Comparison of ENCODE assay signal across 8 mouse cellular contexts in genomic region chr17:36257241-36257947, GRCm38 (mm10). TPM values are rescaled to one million over a fixed set of nuclear protein-coding genes. Genes with fewer than 3 reads are reported as not detected.
DNase-seq lines count a peak whose midpoint lies in the region; ATAC-seq and TF ChIP-seq lines count a peak whose summit lies in the region.

No protein-coding gene starts in this region.

- peaks cover 15% of the 10 kb centered on the region for H3K36me3 ChIP-seq in ES-E14 (ENCODE audit: control insufficient read depth, insufficient read depth, low read length, poor library complexity, severe bottlenecking)
- H3K36me3 ChIP-seq in forebrain, postnatal 0 days (ENCODE audit: insufficient read depth) = peaks cover 36% of the 10 kb centered on the region

- no peak for DNase-seq in ES-E14 (ENCODE audit: low read depth, low spot score)
- peak; percentile 89 to 92 for DNase-seq in cerebellum, adult 2 months
- peak; percentile 90 for DNase-seq in forebrain, postnatal 0 days
- DNase-seq in heart, postnatal 36 days = peak; percentile 78 to 84
- peak; percentile 78 to 81 for DNase-seq in layer of hippocampus, adult 2 months (ENCODE audit: low spot score in 2 of 2)
- peak; percentile 88 for DNase-seq in lung, adult 2 months
- DNase-seq in testis, postnatal 14 days (ENCODE audit: low spot score) = peak; percentile 74

- peak overlapping the region; percentile 92 to 97 for H3K4me3 ChIP-seq in ES-E14 (ENCODE audit: insufficient read depth in 1 of 2, low read depth in 1 of 2, low read length in 2 of 2, poor library complexity in 1 of 2, severe bottlenecking in 1 of 2)
- H3K4me3 ChIP-seq in cerebellum, adult 2 months (replicated peaks; ENCODE audit: insufficient read depth, low read depth, low read length) = peak overlapping the region; percentile 71
- peak overlapping the region; percentile 64 for H3K4me3 ChIP-seq in forebrain, postnatal 0 days (ENCODE audit: low read depth, low read length)
- peak overlapping the region; percentile 96 for H3K4me3 ChIP-seq in layer of hippocampus, adult 2 months
- peak overlapping the region; percentile 85 for H3K4me3 ChIP-seq in lung, adult 2 months (replicated peaks; ENCODE audit: extremely low read depth, low read depth, low read length)

- no peaks in the 10 kb centered on the region for H3K9me3 ChIP-seq in ES-E14 (ENCODE audit: control insufficient read depth, insufficient read depth, low read depth, low read length)
- H3K9me3 ChIP-seq in forebrain, postnatal 0 days (ENCODE audit: low read length) = no peaks in the 10 kb centered on the region

- no peaks in the 10 kb centered on the region for H3K27me3 ChIP-seq in cerebellum, adult 2 months (ENCODE audit: control insufficient read depth, insufficient read depth, low read length)
- H3K27me3 ChIP-seq in forebrain, postnatal 0 days (ENCODE audit: insufficient read depth, low read length) = no peaks in the 10 kb centered on the region; the same call in 1 of the 2 replicates

- intact Hi-C loops in heart, postnatal 36 days (cut with DNase I) = loop anchor here (10.0 kb wide), 1 partner anchor 583 kb away; the partner anchor contains the start of gene Gtf2h4

- peak; percentile 47 for TF ChIP-seq POLR2A in cerebellum, adult 2 months (IDR thresholded peaks at IDR 0.05; ENCODE audit: borderline replicate concordance, insufficient read depth, low read length)
- TF ChIP-seq POLR2A in lung, adult 2 months (IDR thresholded peaks at IDR 0.05; ENCODE audit: borderline replicate concordance, extremely low read depth, low read depth, low read length) = peak; percentile 77; the same call in 1 of the 2 replicates

- WGBS in cerebellum, adult 2 months = under 1% methylated on average over 37 of the region's 37 CpGs
- WGBS in forebrain, postnatal 0 days = 1% methylated on average over 37 of the region's 37 CpGs
- under 1% methylated on average over 37 of the region's 37 CpGs for WGBS in lung, adult 2 months

- peak; percentile 99 for ATAC-seq in forebrain, postnatal 0 days
- ATAC-seq in neutrophil, adult 5-6 weeks (ENCODE audit: extremely low read depth, insufficient number of reproducible peaks, low FRiP score, poor library complexity, severe bottlenecking) = peak; percentile 74

- peak overlapping the region; percentile 54 for H3K4me2 ChIP-seq in forebrain, postnatal 0 days (ENCODE audit: low read depth)

- H3K4me1 ChIP-seq in ES-E14 (ENCODE audit: control insufficient read depth in 2 of 2, insufficient read depth in 2 of 2, low read length in 2 of 2, poor library complexity in 1 of 2) = peaks cover 0 to 2% of the 10 kb centered on the region in 2 experiments; a peak in 2 of 4 replicates
- 0 out of 2 replicates have a peak, but pooled peaks cover 3% of the 10 kb centered on the region for H3K4me1 ChIP-seq in cerebellum, adult 2 months (ENCODE audit: control insufficient read depth, insufficient read depth, low read length)
- peaks cover 7% of the 10 kb centered on the region; the same call in 1 of the 2 replicates for H3K4me1 ChIP-seq in forebrain, postnatal 0 days (ENCODE audit: insufficient read depth)
- no peaks in the 10 kb centered on the region; the same call in 1 of the 2 replicates for H3K4me1 ChIP-seq in lung, adult 2 months (ENCODE audit: control insufficient read depth, insufficient read depth, low read length)

- in situ Hi-C loops in ES-E14 (cut with MboI; ENCODE audit: low sequenced_read_pairs in 2 of 2, unreplicated experiment in 2 of 2) = no loop called here

- TF ChIP-seq CTCF in cerebellum, adult 2 months (IDR thresholded peaks at IDR 0.05; ENCODE audit: borderline replicate concordance, insufficient read depth, low read depth, low read length) = peak; percentile 74
- peak; percentile 80 for TF ChIP-seq CTCF in forebrain, postnatal 0 days (IDR thresholded peaks at IDR 0.05; ENCODE audit: low read depth)
- peak; percentile 81 for TF ChIP-seq CTCF in layer of hippocampus, adult 2 months (conservative IDR thresholded peaks at IDR 0.05)
- TF ChIP-seq CTCF in lung, adult 2 months (IDR thresholded peaks at IDR 0.05; ENCODE audit: insufficient read depth, low read length) = peak; percentile 59

- peak overlapping the region; percentile 15; the same call in 1 of the 2 replicates for H3K27ac ChIP-seq in ES-E14 (ENCODE audit: insufficient read depth, low read depth, low read length, poor library complexity, severe bottlenecking)
- H3K27ac ChIP-seq in cerebellum, adult 2 months (ENCODE audit: insufficient read depth, low read length) = peak overlapping the region; percentile 82
- H3K27ac ChIP-seq in forebrain, postnatal 0 days (ENCODE audit: low read depth, low read length) = peak overlapping the region; percentile 94
- peak overlapping the region; percentile 94 for H3K27ac ChIP-seq in layer of hippocampus, adult 2 months

- peak overlapping the region; percentile 89 for H3K9ac ChIP-seq in ES-E14 (ENCODE audit: insufficient read depth, low read depth, low read length, poor library complexity, severe bottlenecking)
- peak overlapping the region; percentile 91 for H3K9ac ChIP-seq in forebrain, postnatal 0 days

TF ChIP-seq in ES-E14, 5 proteins besides CTCF, POLR2A, EP300 and RAD21:
- no peak for TF ChIP-seq CHD2 (IDR thresholded peaks at IDR 0.05; ENCODE audit: low read depth, low read length)
- TF ChIP-seq ZNF384 (IDR thresholded peaks at IDR 0.05; ENCODE audit: low read depth, low read length) = peak; percentile 64
- TF ChIP-seq ZC3H11A (IDR thresholded peaks at IDR 0.05; ENCODE audit: borderline replicate concordance, low read depth, low read length) = no peak
- peak; percentile 82 for TF ChIP-seq HCFC1 (IDR thresholded peaks at IDR 0.05; ENCODE audit: borderline replicate concordance, insufficient read depth, low read length)
- TF ChIP-seq MAFK (IDR thresholded peaks at IDR 0.05; ENCODE audit: insufficient read depth, low read depth, low read length) = no peak

RNA-seq across cellular contexts. Expression of gene Rpp21, which starts 0.5 kb away (rescaled TPM):
- 45.2 and 47.7 TPM in 2 replicates for total RNA-seq in ES-E14 (2012; rRNA removed)
- 71.2 and 71.8 TPM in 2 replicates for polyA plus RNA-seq in cerebellum, adult 2 months (2012; rRNA removed)
- total RNA-seq in forebrain, postnatal 0 days (2014; rRNA removed) = 39.2 and 58.2 TPM in 2 replicates
- 139 and 159 TPM in 2 replicates for polyA plus RNA-seq in forebrain, postnatal 0 days (2015; fragmentation: Nextera tagmentation; extraction: Ambion mirVana)
- total RNA-seq in heart, postnatal 36 days (2021) = 10 to 100 TPM; 39.6 to 41.1 TPM
- total RNA-seq in layer of hippocampus, adult 2 months (2021) = 10 to 100 TPM; 43.6 to 44.1 TPM
- 67.6 and 80.1 TPM in 2 replicates for polyA plus RNA-seq in lung, adult 2 months (2012; rRNA removed)
- total RNA-seq in neutrophil, adult 5-6 weeks (2017) = 26.3 and 30.1 TPM in 2 replicates

RNA-seq across cellular contexts. Expression of gene Trim39, which starts 14.7 kb away (rescaled TPM):
- total RNA-seq in ES-E14 (2012; rRNA removed) = 20.3 and 22.4 TPM in 2 replicates
- 55.6 and 57.9 TPM in 2 replicates for polyA plus RNA-seq in cerebellum, adult 2 months (2012; rRNA removed)
- 27.1 and 27.8 TPM in 2 replicates for total RNA-seq in forebrain, postnatal 0 days (2014; rRNA removed)
- 7.9 and 11.2 TPM in 2 replicates for polyA plus RNA-seq in forebrain, postnatal 0 days (2015; fragmentation: Nextera tagmentation; extraction: Ambion mirVana)
- 1 to 10 TPM; 6.5 to 7.6 TPM for total RNA-seq in heart, postnatal 36 days (2021)
- total RNA-seq in layer of hippocampus, adult 2 months (2021) = 10 to 100 TPM; 23.6 to 25.3 TPM
- polyA plus RNA-seq in lung, adult 2 months (2012; rRNA removed) = 14.9 and 15.6 TPM in 2 replicates
- total RNA-seq in neutrophil, adult 5-6 weeks (2017) = 75.5 and 76.1 TPM in 2 replicates

RNA-seq across cellular contexts. Expression of gene H2-M10.2, which starts 28.9 kb away (rescaled TPM):
- not detected in 2 replicates for total RNA-seq in ES-E14 (2012; rRNA removed)
- polyA plus RNA-seq in cerebellum, adult 2 months (2012; rRNA removed) = not detected in 2 replicates
- not detected in 2 replicates for total RNA-seq in forebrain, postnatal 0 days (2014; rRNA removed)
- not detected in 2 replicates for polyA plus RNA-seq in forebrain, postnatal 0 days (2015; fragmentation: Nextera tagmentation; extraction: Ambion mirVana)
- not detected for total RNA-seq in heart, postnatal 36 days (2021)
- total RNA-seq in layer of hippocampus, adult 2 months (2021) = not detected
- not detected in 2 replicates for polyA plus RNA-seq in lung, adult 2 months (2012; rRNA removed)
- not detected in 2 replicates for total RNA-seq in neutrophil, adult 5-6 weeks (2017)

Comparison
In these comparisons a context has a peak if more than half of its experiments do, and no peak if none do; other contexts are left out.
1. H3K27ac ChIP-seq: peak in every context shown above with its lines; median percentile 94 in forebrain, postnatal 0 days; 94 in layer of hippocampus, adult 2 months; 82 in cerebellum, adult 2 months; 15 in ES-E14.